Mouse (Mus musculus) megakaryocyte, embryonic 14.5 days (primary cell): ENCODE results near the gene Frmpd2. TPM values are rescaled to one million over a fixed set of nuclear protein-coding genes. Genes with fewer than 3 reads are reported as not detected.

Experiments used
- H3K27me3 ChIP-seq: replicated peaks from 2 replicates; pipeline ENCODE3; 2012; ENCODE audit warnings: inconsistent platforms
- H3K36me3 ChIP-seq: replicated peaks from 2 replicates; pipeline ENCODE3; 2012; ENCODE audit warnings: low read length, inconsistent platforms, mixed read lengths
- H3K4me1 ChIP-seq: 2 replicates; pipeline ENCODE4 v1.6.1; 2012; ENCODE audit warnings: inconsistent platforms
- H3K4me3 ChIP-seq: replicated peaks from 2 replicates; pipeline ENCODE3; 2012; ENCODE audit warnings: moderate library complexity, mild to moderate bottlenecking, inconsistent platforms
- H3K9me3 ChIP-seq: 2 replicates; pipeline ENCODE4 v1.6.1; 2012; ENCODE audit warnings: inconsistent platforms
- FLI1 ChIP-seq: IDR thresholded peaks from 2 replicates; pipeline ENCODE4 v1.6.1; 2012; ENCODE audit warnings: low read length, inconsistent platforms, mixed read lengths
- GATA1 ChIP-seq: IDR thresholded peaks from 3 replicates; pipeline ENCODE4 v1.6.1; 2012; ENCODE audit warnings: mixed read lengths, low read length, inconsistent platforms, borderline replicate concordance
- polyA plus RNA-seq: library from polyadenylated mRNA; stranded (reverse); fragments of >175 nt; gene quantifications from 2 replicates; pipeline ENCODE4 v1.2.3, GENCODE M21; 2012; ENCODE audit warnings: low replicate concordance; ENCODE audit not compliant: insufficient read depth

Frmpd2 gene
- polyA plus RNA-seq, 1 experiment: not detected

DNA sequence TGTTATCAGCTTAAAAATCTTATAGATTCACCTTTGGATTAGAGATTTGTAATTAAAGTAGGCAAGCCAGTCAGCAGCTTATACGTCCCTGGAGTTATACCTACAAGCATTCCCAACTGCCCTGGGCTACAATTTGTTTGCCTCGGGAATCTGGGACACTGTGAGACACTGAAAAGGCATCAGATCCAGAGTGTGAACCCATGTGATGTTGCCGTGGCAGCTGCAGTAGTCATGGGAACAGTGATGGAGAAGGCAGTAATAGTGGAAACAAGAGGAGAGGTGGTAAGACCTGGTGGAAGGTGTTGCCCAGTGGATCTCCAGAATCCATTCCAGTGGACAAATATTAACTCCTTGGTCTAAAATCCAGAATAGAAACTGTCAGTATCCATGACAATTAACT is 7.8 kb upstream of the Frmpd2 start:
- Histone ChIP-seq H3K4me3 (no peak overlapping the region), H3K27me3 (peaks cover 4% of the 10 kb centered on the region), H3K36me3 (no peaks in the 10 kb centered on the region), H3K4me1 (no peaks in the 10 kb centered on the region), H3K9me3 (peaks cover 11% of the 10 kb centered on the region)
- no peak for TF ChIP-seq GATA1
- TF ChIP-seq FLI1: no peak

GRCm38 (mm10) chr14:33467766-33468165 is 3.7 kb upstream of the Frmpd2 start:
- Histone ChIP-seq H3K27me3 (peaks cover 4% of the 10 kb centered on the region), H3K9me3 (peaks cover 11% of the 10 kb centered on the region), H3K4me1 (no peaks in the 10 kb centered on the region), H3K36me3 (no peaks in the 10 kb centered on the region), H3K4me3 (no peak overlapping the region)
- no peak for TF ChIP-seq FLI1
- TF ChIP-seq GATA1: no peak

DNA sequence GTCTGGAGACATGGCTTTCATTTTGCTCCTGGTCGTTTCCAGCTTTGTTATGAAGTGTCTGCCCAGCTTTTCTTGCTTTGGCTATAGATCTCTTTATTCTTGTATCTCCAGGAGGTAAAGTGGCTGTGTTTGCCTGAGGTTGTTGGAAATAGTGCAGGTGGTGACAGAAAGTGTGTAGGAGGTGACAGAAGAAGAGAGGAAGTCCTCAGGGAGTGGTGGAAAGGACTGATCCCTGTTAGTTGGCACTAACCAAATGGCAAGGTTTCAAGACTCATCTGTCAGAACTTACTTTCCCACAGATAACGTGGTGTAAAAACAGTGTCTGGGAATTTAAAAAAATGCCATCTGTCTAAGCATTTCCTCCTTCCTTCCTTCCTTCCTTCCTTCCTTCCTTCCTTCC is 3.0 kb downstream of the Frmpd2 start:
- H3K4me1 ChIP-seq: no peaks in the 10 kb centered on the region
- H3K9me3 ChIP-seq: no peaks in the 10 kb centered on the region
- H3K36me3 ChIP-seq: no peaks in the 10 kb centered on the region
- H3K27me3 ChIP-seq: no peaks in the 10 kb centered on the region
- TF ChIP-seq GATA1: no peak
- TF ChIP-seq FLI1: no peak
- H3K4me3 ChIP-seq: no peak overlapping the region

GRCm38 (mm10) chr14:33476094-33476760 is 4.7 kb downstream of the Frmpd2 start:
- no peaks in the 10 kb centered on the region for H3K9me3 ChIP-seq
- H3K36me3 ChIP-seq: no peaks in the 10 kb centered on the region
- TF ChIP-seq GATA1: no peak
- TF ChIP-seq FLI1: no peak
- H3K4me1 ChIP-seq: no peaks in the 10 kb centered on the region
- no peak overlapping the region for H3K4me3 ChIP-seq
- H3K27me3 ChIP-seq: no peaks in the 10 kb centered on the region

DNA sequence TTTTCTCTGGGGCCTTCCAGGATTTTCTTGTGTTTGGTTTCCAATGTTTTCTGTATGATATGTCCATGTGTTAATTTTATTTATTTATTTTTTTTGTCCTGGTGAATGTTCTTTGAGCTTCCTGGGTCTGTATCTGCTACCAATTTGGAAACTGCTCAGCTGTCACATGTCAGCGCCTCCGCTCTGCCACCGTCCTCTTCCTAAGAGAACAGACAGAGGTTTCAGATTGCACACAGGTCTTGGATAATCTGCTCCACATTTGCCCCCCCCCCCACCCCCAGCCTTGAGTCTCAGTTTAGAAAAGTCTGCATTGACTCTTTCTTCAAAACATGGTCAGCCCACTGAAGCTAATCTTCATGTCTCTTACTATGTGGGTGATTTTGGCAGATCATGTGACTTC is 10.5 kb downstream of the Frmpd2 start:
- TF ChIP-seq FLI1 (no peak), GATA1 (no peak)
- no peaks in the 10 kb centered on the region for H3K27me3 ChIP-seq
- no peaks in the 10 kb centered on the region for H3K4me1 ChIP-seq
- H3K36me3 ChIP-seq: no peaks in the 10 kb centered on the region
- no peak overlapping the region for H3K4me3 ChIP-seq
- no peaks in the 10 kb centered on the region for H3K9me3 ChIP-seq

GRCm38 (mm10) chr14:33487805-33488550 is 16.5 kb downstream of the Frmpd2 start:
- TF ChIP-seq GATA1 (no peak), FLI1 (no peak)
- Histone ChIP-seq H3K4me1 (no peaks in the 10 kb centered on the region), H3K9me3 (no peaks in the 10 kb centered on the region), H3K4me3 (no peak overlapping the region), H3K36me3 (no peaks in the 10 kb centered on the region), H3K27me3 (peaks cover 2% of the 10 kb centered on the region)

DNA sequence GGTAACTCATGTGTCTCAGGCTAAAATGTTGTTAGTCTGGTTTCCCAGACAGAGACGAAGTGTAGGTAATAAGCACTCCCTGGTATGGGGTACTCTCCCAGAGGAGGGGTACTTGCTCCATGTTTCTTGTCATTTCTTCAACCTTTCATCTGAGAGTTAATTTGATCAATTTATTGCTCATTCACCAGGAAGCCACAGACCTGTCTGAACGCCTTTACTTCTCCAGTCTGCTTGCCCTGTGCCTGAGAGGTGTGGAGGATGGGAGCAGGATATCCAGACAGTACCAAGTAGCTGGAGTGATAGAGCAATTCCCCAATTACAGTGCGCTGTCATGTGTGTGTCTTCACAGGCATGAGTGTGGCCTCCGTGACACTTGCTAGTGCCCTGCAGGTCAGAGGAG is 23.7 kb downstream of the Frmpd2 start:
- no peak for TF ChIP-seq GATA1
- TF ChIP-seq FLI1: no peak
- Histone ChIP-seq H3K4me3 (no peak overlapping the region), H3K36me3 (no peaks in the 10 kb centered on the region), H3K4me1 (no peaks in the 10 kb centered on the region), H3K9me3 (no peaks in the 10 kb centered on the region), H3K27me3 (peaks cover 13% of the 10 kb centered on the region)

GRCm38 (mm10) chr14:33497418-33497817 is 25.9 kb downstream of the Frmpd2 start:
- peaks cover 13% of the 10 kb centered on the region for H3K27me3 ChIP-seq
- no peaks in the 10 kb centered on the region for H3K9me3 ChIP-seq
- H3K4me3 ChIP-seq: no peak overlapping the region
- no peak for TF ChIP-seq FLI1
- TF ChIP-seq GATA1: no peak
- no peaks in the 10 kb centered on the region for H3K36me3 ChIP-seq
- no peaks in the 10 kb centered on the region for H3K4me1 ChIP-seq

- Histone ChIP-seq H3K27me3 (peaks cover 13% of the 10 kb centered on the region), H3K4me1 (no peaks in the 10 kb centered on the region), H3K36me3 (no peaks in the 10 kb centered on the region), H3K4me3 (no peak overlapping the region), H3K9me3 (no peaks in the 10 kb centered on the region)
- no peak for TF ChIP-seq GATA1
- no peak for TF ChIP-seq FLI1
Measured at GRCm38 (mm10) chr14:33498849-33499248, 27.4 kb downstream of the Frmpd2 start.

DNA sequence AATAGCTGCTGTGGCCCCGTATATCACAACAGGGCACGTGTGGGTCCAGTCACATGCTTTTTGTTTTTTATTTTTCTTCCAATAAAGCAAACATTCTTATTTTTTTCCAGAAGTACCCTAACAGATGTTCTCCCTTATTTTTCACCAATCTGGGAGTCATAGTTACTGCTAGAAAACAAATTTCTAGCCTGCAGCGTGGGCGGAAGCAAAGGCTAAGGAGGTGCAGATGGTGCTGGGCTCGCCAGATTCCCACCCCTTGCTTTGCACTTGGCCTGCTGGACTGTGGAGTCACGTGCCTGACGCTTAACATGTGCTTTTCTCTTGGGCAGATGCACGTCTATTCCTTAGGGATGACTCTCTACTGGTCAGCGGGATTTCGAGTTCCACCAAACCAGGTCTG is 29.1 kb downstream of the Frmpd2 start:
- H3K4me1 ChIP-seq: no peaks in the 10 kb centered on the region

More for the DNA sequence above, 29.1 kb downstream of the Frmpd2 start:
- no peak overlapping the region for H3K4me3 ChIP-seq
- H3K27me3 ChIP-seq: peaks cover 8% of the 10 kb centered on the region
- H3K9me3 ChIP-seq: no peaks in the 10 kb centered on the region
- no peak for TF ChIP-seq GATA1
- TF ChIP-seq FLI1: no peak
- H3K36me3 ChIP-seq: no peaks in the 10 kb centered on the region
